Mouse (Mus musculus) lung, adult 2 months (tissue): Measurements from ENCODE around the gene Ccl20.

Experiments used
- CTCF ChIP-seq: fragments of 200-500 bp; IDR thresholded peaks from 2 replicates; pipeline ENCODE4 v1.5.1; 2011; ENCODE audit warnings: mild to moderate bottlenecking, low read length, control low read depth; ENCODE audit not compliant: insufficient read depth
- POLR2A ChIP-seq: fragments of 200-500 bp; IDR thresholded peaks from 2 replicates; pipeline ENCODE4 v1.6.1; 2011; ENCODE audit warnings: low read depth, mild to moderate bottlenecking, control low read depth, low read length, borderline replicate concordance; ENCODE audit errors: extremely low read depth

DNA sequence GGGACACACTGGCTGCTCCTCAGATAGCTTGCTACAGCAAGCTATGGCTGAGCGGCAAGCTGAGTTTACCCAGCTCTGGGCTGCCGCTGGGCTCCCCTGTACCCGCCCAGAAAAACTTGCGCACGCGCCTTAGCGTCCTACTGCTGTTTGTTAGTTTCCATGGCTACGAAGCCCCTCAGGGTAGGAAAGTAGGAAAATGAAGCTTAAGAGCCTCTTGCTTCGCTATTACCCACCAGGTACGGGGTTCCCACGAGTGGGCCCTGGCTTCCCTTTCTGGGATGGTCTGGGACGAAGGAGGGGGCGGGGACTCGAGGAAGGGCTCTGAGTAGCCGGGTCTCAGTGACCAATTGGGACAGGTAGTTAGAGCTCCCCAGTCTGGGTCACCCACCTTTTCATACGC, 43.0 kb downstream of the Ccl20 start, which contains the start of gene Daw1:
- TF ChIP-seq CTCF (no peak), POLR2A (no peak)
